ENCODE assay signal across 8 mouse cellular contexts in genomic region chr8:61403266-61404177, GRCm38 (mm10).
DNase-seq lines count a peak whose midpoint lies in the region; ATAC-seq lines count a peak whose summit lies in the region.

No protein-coding gene starts in this region.

- peak overlapping the region; percentile 73 for H3K27ac ChIP-seq in forebrain, embryonic 14.5 days (ENCODE audit: low read depth, low read length)
- H3K27ac ChIP-seq in neural tube, embryonic 12.5 days = peak overlapping the region; percentile 34; the same call in 1 of the 2 replicates

- H3K4me3 ChIP-seq in forebrain, embryonic 14.5 days (ENCODE audit: low read depth, low read length) = no peak overlapping the region
- no peak overlapping the region for H3K4me3 ChIP-seq in neural tube, embryonic 12.5 days

- no peak overlapping the region for H3K4me2 ChIP-seq in forebrain, embryonic 14.5 days (ENCODE audit: low read length)
- no peak overlapping the region for H3K4me2 ChIP-seq in neural tube, embryonic 12.5 days (replicated peaks)

- peaks cover 16% of the 10 kb centered on the region for H3K4me1 ChIP-seq in forebrain, embryonic 14.5 days (ENCODE audit: control insufficient read depth, insufficient read depth, low read length)
- peaks cover 21% of the 10 kb centered on the region for H3K4me1 ChIP-seq in neural tube, embryonic 12.5 days

- no peaks in the 10 kb centered on the region for H3K9me3 ChIP-seq in forebrain, embryonic 14.5 days (replicated peaks; ENCODE audit: control insufficient read depth, low read length)
- H3K9me3 ChIP-seq in neural tube, embryonic 12.5 days = no peaks in the 10 kb centered on the region

- H3K36me3 ChIP-seq in forebrain, embryonic 14.5 days (ENCODE audit: control insufficient read depth, insufficient read depth, low read length) = no peaks in the 10 kb centered on the region
- H3K36me3 ChIP-seq in neural tube, embryonic 12.5 days = no peaks in the 10 kb centered on the region

- 2% methylated on average over 6 of the region's 6 CpGs for WGBS in forebrain, embryonic 14.5 days
- 11% methylated on average over 6 of the region's 6 CpGs for WGBS in neural tube, embryonic 12.5 days

- peak; percentile 73 for ATAC-seq in forebrain, embryonic 14.5 days
- peak; percentile 78 for ATAC-seq in neural tube, embryonic 12.5 days (ENCODE audit: low FRiP score, low read depth)

- no peaks in the 10 kb centered on the region for H3K27me3 ChIP-seq in forebrain, embryonic 14.5 days (replicated peaks; ENCODE audit: control insufficient read depth, insufficient read depth, low read length)
- no peaks in the 10 kb centered on the region for H3K27me3 ChIP-seq in neural tube, embryonic 12.5 days (replicated peaks)

- peak; percentile 11 for DNase-seq in cerebellum, adult 11-12 months
- DNase-seq in cerebellum, postnatal 4 days (ENCODE audit: low spot score in 2 of 2) = no peak
- peak; percentile 65 for DNase-seq in forebrain, embryonic 14.5 days (ENCODE audit: low spot score)
- DNase-seq in kidney, postnatal 10 days = peak; percentile 43
- no peak for DNase-seq in right cerebral cortex, adult 2 months (ENCODE audit: low spot score in 2 of 2)
- DNase-seq in lung, postnatal 14 days = no peak
- no peak for DNase-seq in gastrocnemius, adult 8-10 months (ENCODE audit: low spot score in 2 of 2)

- H3K9ac ChIP-seq in forebrain, embryonic 14.5 days (ENCODE audit: low read length) = no peak overlapping the region
- no peak overlapping the region for H3K9ac ChIP-seq in neural tube, embryonic 12.5 days

Comparison
In these comparisons a context has a peak if more than half of its experiments do, and no peak if none do; other contexts are left out.
1. DNase-seq: peak in cerebellum, adult 11-12 months (single experiment), forebrain, embryonic 14.5 days (single experiment) and kidney, postnatal 10 days (single experiment); none in cerebellum, postnatal 4 days (0 of 2), right cerebral cortex, adult 2 months (0 of 2), lung, postnatal 14 days (single experiment) and gastrocnemius, adult 8-10 months (0 of 2).